Mouse (Mus musculus): ENCODE data around the gene Gli3.

Gli3 gene

GRCm38 (mm10) chr13:15462830-15463491 is at the start of gene Gli3:
TSS of gene Gli3 (plus strand) at chr13:15463235.
- DNase-seq = peak; percentile 84 to 93

- no peak for DNase-seq
Observed at GRCm38 (mm10) chr13:15421182-15421750, 41.8 kb upstream of the Gli3 start.

- no peak for DNase-seq
Observed at GRCm38 (mm10) chr13:15442002-15442401, 21.0 kb upstream of the Gli3 start.

GRCm38 (mm10) chr13:15444312-15444711 is 18.7 kb upstream of the Gli3 start:
- no peak for DNase-seq

GRCm38 (mm10) chr13:15445591-15445990 is 17.4 kb upstream of the Gli3 start:
- DNase-seq = no peak

GRCm38 (mm10) chr13:15446004-15446403 is 17.0 kb upstream of the Gli3 start:
- no peak for DNase-seq

GRCm38 (mm10) chr13:15446782-15447564 is 16.1 kb upstream of the Gli3 start:
- no peak for DNase-seq

GRCm38 (mm10) chr13:15450941-15451340 is 12.1 kb upstream of the Gli3 start:
- DNase-seq = no peak

GRCm38 (mm10) chr13:15457841-15458240 is 5.2 kb upstream of the Gli3 start:
- DNase-seq = no peak

GRCm38 (mm10) chr13:15461926-15462325 is 1.1 kb upstream of the Gli3 start:
- DNase-seq = no peak

- DNase-seq = peak; percentile 73 to 83
Observed at GRCm38 (mm10) chr13:15463492-15464080, 551 bp downstream of the Gli3 start.

- DNase-seq = peak; percentile 62 to 75
Observed at GRCm38 (mm10) chr13:15464081-15464526, 1.1 kb downstream of the Gli3 start.

- peak; percentile 15 to 35 for DNase-seq
Observed at GRCm38 (mm10) chr13:15464741-15465250, 1.8 kb downstream of the Gli3 start.

- no peak for DNase-seq
Observed at GRCm38 (mm10) chr13:15466496-15466895, 3.5 kb downstream of the Gli3 start.

GRCm38 (mm10) chr13:15467409-15467808 is 4.4 kb downstream of the Gli3 start:
- no peak for DNase-seq

GRCm38 (mm10) chr13:15468421-15468820 is 5.4 kb downstream of the Gli3 start:
- DNase-seq = no peak

- DNase-seq = no peak
Observed at GRCm38 (mm10) chr13:15470056-15470455, 7.0 kb downstream of the Gli3 start.

GRCm38 (mm10) chr13:15472712-15473111 is 9.7 kb downstream of the Gli3 start:
- DNase-seq = no peak

GRCm38 (mm10) chr13:15474393-15474792 is 11.4 kb downstream of the Gli3 start:
- DNase-seq = no peak

GRCm38 (mm10) chr13:15486033-15486891 is 23.2 kb downstream of the Gli3 start:
- DNase-seq = no peak

- DNase-seq = no peak
Observed at GRCm38 (mm10) chr13:15487334-15487733, 24.3 kb downstream of the Gli3 start.

GRCm38 (mm10) chr13:15488065-15488464 is 25.0 kb downstream of the Gli3 start:
- DNase-seq = no peak

Measured in lung, postnatal 4 days (tissue).